Mouse (Mus musculus) liver, postnatal 0 days (tissue): ENCODE data around the gene Ercc5.

Experiments
- CTCF ChIP-seq: sonication (generic); IDR thresholded peaks from 2 replicates; pipeline ENCODE4 v1.5.1; 2016; ENCODE audit warnings: antibody characterized with exemption, low read depth
- EP300 ChIP-seq: IDR thresholded peaks from 2 replicates; pipeline ENCODE4 v1.6.1; 2016; ENCODE audit warnings: antibody characterized with exemption, low read depth, mild to moderate bottlenecking

- TF ChIP-seq CTCF (no peak), EP300 (no peak)
These were observed 27.5 kb upstream of the Ercc5 start for GRCm38 (mm10) chr1:44120074-44120406.
